Mouse (Mus musculus): ENCODE measurements at regions not wholly inside any gene's neighbourhood (a gene's known extent, or its start where the extent isn't known, plus 50 kb on each side); places are given as distances from the start of the nearest gene placed in this dataset.

- H3K27me3 ChIP-seq (ENCODE audit: insufficient read depth, low read length): no peaks in the 10 kb centered on the region
- TF ChIP-seq POU5F1 (IDR thresholded peaks at IDR 0.05; ENCODE audit: borderline replicate concordance, low read length): no peak
- no peak for TF ChIP-seq CTCF (conservative IDR thresholded peaks at IDR 0.05; ENCODE audit: low read length)
- TF ChIP-seq NANOG (IDR thresholded peaks at IDR 0.05; ENCODE audit: borderline replicate concordance, low read length): no peak
- no peaks in the 10 kb centered on the region for H3K9me3 ChIP-seq (ENCODE audit: low read length)
- no peak overlapping the region for H3K4me3 ChIP-seq (replicated peaks; ENCODE audit: low read length)
- H3K4me1 ChIP-seq (replicated peaks; ENCODE audit: low read depth, low read length): no peaks in the 10 kb centered on the region
- H3K36me3 ChIP-seq (ENCODE audit: insufficient read depth, low read length): no peaks in the 10 kb centered on the region
Measured at GRCm38 (mm10) chr8:35275972-35276371, 489.6 kb upstream of the Gm19410 start.

- Histone ChIP-seq H3K4me1 (replicated peaks; ENCODE audit: low read depth, low read length) (no peaks in the 10 kb centered on the region), H3K9me3 (ENCODE audit: low read length) (no peaks in the 10 kb centered on the region), H3K27me3 (ENCODE audit: insufficient read depth, low read length) (no peaks in the 10 kb centered on the region), H3K36me3 (ENCODE audit: insufficient read depth, low read length) (no peaks in the 10 kb centered on the region), H3K4me3 (replicated peaks; ENCODE audit: low read length) (no peak overlapping the region)
- no peak for TF ChIP-seq NANOG (IDR thresholded peaks at IDR 0.05; ENCODE audit: borderline replicate concordance, low read length)
- no peak for TF ChIP-seq POU5F1 (IDR thresholded peaks at IDR 0.05; ENCODE audit: borderline replicate concordance, low read length)
- no peak for TF ChIP-seq CTCF (conservative IDR thresholded peaks at IDR 0.05; ENCODE audit: low read length)
Measured at GRCm38 (mm10) chr8:35276460-35276859, 489.1 kb upstream of the Gm19410 start.

- Histone ChIP-seq H3K4me1 (replicated peaks; ENCODE audit: low read depth, low read length) (no peaks in the 10 kb centered on the region), H3K27me3 (ENCODE audit: insufficient read depth, low read length) (no peaks in the 10 kb centered on the region), H3K9me3 (ENCODE audit: low read length) (no peaks in the 10 kb centered on the region), H3K4me3 (replicated peaks; ENCODE audit: low read length) (no peak overlapping the region), H3K36me3 (ENCODE audit: insufficient read depth, low read length) (no peaks in the 10 kb centered on the region)
- TF ChIP-seq CTCF (conservative IDR thresholded peaks at IDR 0.05; ENCODE audit: low read length) (no peak), NANOG (IDR thresholded peaks at IDR 0.05; ENCODE audit: borderline replicate concordance, low read length) (no peak), POU5F1 (IDR thresholded peaks at IDR 0.05; ENCODE audit: borderline replicate concordance, low read length) (no peak)
Measured at GRCm38 (mm10) chr8:35278946-35279345, 486.6 kb upstream of the Gm19410 start.

GRCm38 (mm10) chr8:35280741-35281140, 484.8 kb upstream of the Gm19410 start:
- no peaks in the 10 kb centered on the region for H3K36me3 ChIP-seq (ENCODE audit: insufficient read depth, low read length)
- no peaks in the 10 kb centered on the region for H3K4me1 ChIP-seq (replicated peaks; ENCODE audit: low read depth, low read length)
- TF ChIP-seq POU5F1 (IDR thresholded peaks at IDR 0.05; ENCODE audit: borderline replicate concordance, low read length) (no peak), CTCF (conservative IDR thresholded peaks at IDR 0.05; ENCODE audit: low read length) (no peak), NANOG (IDR thresholded peaks at IDR 0.05; ENCODE audit: borderline replicate concordance, low read length) (no peak)
- no peaks in the 10 kb centered on the region for H3K9me3 ChIP-seq (ENCODE audit: low read length)
- H3K4me3 ChIP-seq (replicated peaks; ENCODE audit: low read length): no peak overlapping the region
- H3K27me3 ChIP-seq (ENCODE audit: insufficient read depth, low read length): no peaks in the 10 kb centered on the region

- TF ChIP-seq POU5F1 (IDR thresholded peaks at IDR 0.05; ENCODE audit: borderline replicate concordance, low read length) (no peak), NANOG (IDR thresholded peaks at IDR 0.05; ENCODE audit: borderline replicate concordance, low read length) (no peak), CTCF (conservative IDR thresholded peaks at IDR 0.05; ENCODE audit: low read length) (no peak)
- no peaks in the 10 kb centered on the region for H3K27me3 ChIP-seq (ENCODE audit: insufficient read depth, low read length)
- H3K9me3 ChIP-seq (ENCODE audit: low read length): peaks cover 6% of the 10 kb centered on the region; the same call in 1 of the 2 replicates
Measured at GRCm38 (mm10) chr8:35283366-35283765, 482.2 kb upstream of the Gm19410 start.

GRCm38 (mm10) chr8:35289018-35289417, 476.6 kb upstream of the Gm19410 start:
- H3K9me3 ChIP-seq (ENCODE audit: low read length): peaks cover 10% of the 10 kb centered on the region; the same call in 1 of the 2 replicates
- no peak for TF ChIP-seq POU5F1 (IDR thresholded peaks at IDR 0.05; ENCODE audit: borderline replicate concordance, low read length)
- TF ChIP-seq CTCF (conservative IDR thresholded peaks at IDR 0.05; ENCODE audit: low read length): no peak
- TF ChIP-seq NANOG (IDR thresholded peaks at IDR 0.05; ENCODE audit: borderline replicate concordance, low read length): no peak

More at GRCm38 (mm10) chr8:35283366-35283765, 482.2 kb upstream of the Gm19410 start:
- H3K4me1 ChIP-seq (replicated peaks; ENCODE audit: low read depth, low read length): no peaks in the 10 kb centered on the region
- no peaks in the 10 kb centered on the region for H3K36me3 ChIP-seq (ENCODE audit: insufficient read depth, low read length)
- no peak overlapping the region for H3K4me3 ChIP-seq (replicated peaks; ENCODE audit: low read length)

GRCm38 (mm10) chr8:35289967-35290366, 475.6 kb upstream of the Gm19410 start:
- Histone ChIP-seq H3K27me3 (ENCODE audit: insufficient read depth, low read length) (no peaks in the 10 kb centered on the region), H3K36me3 (ENCODE audit: insufficient read depth, low read length) (no peaks in the 10 kb centered on the region), H3K4me1 (replicated peaks; ENCODE audit: low read depth, low read length) (no peaks in the 10 kb centered on the region), H3K4me3 (replicated peaks; ENCODE audit: low read length) (no peak overlapping the region), H3K9me3 (ENCODE audit: low read length) (peaks cover 10% of the 10 kb centered on the region; the same call in 1 of the 2 replicates)
- TF ChIP-seq CTCF (conservative IDR thresholded peaks at IDR 0.05; ENCODE audit: low read length) (no peak), NANOG (IDR thresholded peaks at IDR 0.05; ENCODE audit: borderline replicate concordance, low read length) (no peak), POU5F1 (IDR thresholded peaks at IDR 0.05; ENCODE audit: borderline replicate concordance, low read length) (no peak)

More at GRCm38 (mm10) chr8:35289018-35289417, 476.6 kb upstream of the Gm19410 start:
- H3K4me1 ChIP-seq (replicated peaks; ENCODE audit: low read depth, low read length): no peaks in the 10 kb centered on the region
- no peaks in the 10 kb centered on the region for H3K36me3 ChIP-seq (ENCODE audit: insufficient read depth, low read length)
- no peaks in the 10 kb centered on the region for H3K27me3 ChIP-seq (ENCODE audit: insufficient read depth, low read length)
- H3K4me3 ChIP-seq (replicated peaks; ENCODE audit: low read length): no peak overlapping the region

- 0 out of 2 replicates have a peak, but pooled peaks cover 4% of the 10 kb centered on the region for H3K9me3 ChIP-seq (ENCODE audit: low read length)
- no peaks in the 10 kb centered on the region for H3K27me3 ChIP-seq (ENCODE audit: insufficient read depth, low read length)
- TF ChIP-seq POU5F1 (IDR thresholded peaks at IDR 0.05; ENCODE audit: borderline replicate concordance, low read length) (no peak), NANOG (IDR thresholded peaks at IDR 0.05; ENCODE audit: borderline replicate concordance, low read length) (no peak), CTCF (conservative IDR thresholded peaks at IDR 0.05; ENCODE audit: low read length) (no peak)
- H3K4me1 ChIP-seq (replicated peaks; ENCODE audit: low read depth, low read length): no peaks in the 10 kb centered on the region
- H3K4me3 ChIP-seq (replicated peaks; ENCODE audit: low read length): no peak overlapping the region
- H3K36me3 ChIP-seq (ENCODE audit: insufficient read depth, low read length): no peaks in the 10 kb centered on the region
Measured at GRCm38 (mm10) chr8:35293437-35294126, 472.0 kb upstream of the Gm19410 start.

Data from E14TG2a.4 (cell line).